Mouse (Mus musculus) frontal cortex, adult (tissue): ENCODE measurements around the gene Stard8.
A peak's percentile ranks its signal among the peaks of the same experiment; 100 is the strongest.

ENCODE experiments used
- ATAC-seq: cut with Nextera tagmentation; 2 replicates; pipeline ENCODE4 v1.9.2; 2017; ENCODE audit warnings: mild to moderate bottlenecking, moderate library complexity, mixed read lengths; ENCODE audit not compliant: low TSS enrichment

The Stard8 gene

DNA sequence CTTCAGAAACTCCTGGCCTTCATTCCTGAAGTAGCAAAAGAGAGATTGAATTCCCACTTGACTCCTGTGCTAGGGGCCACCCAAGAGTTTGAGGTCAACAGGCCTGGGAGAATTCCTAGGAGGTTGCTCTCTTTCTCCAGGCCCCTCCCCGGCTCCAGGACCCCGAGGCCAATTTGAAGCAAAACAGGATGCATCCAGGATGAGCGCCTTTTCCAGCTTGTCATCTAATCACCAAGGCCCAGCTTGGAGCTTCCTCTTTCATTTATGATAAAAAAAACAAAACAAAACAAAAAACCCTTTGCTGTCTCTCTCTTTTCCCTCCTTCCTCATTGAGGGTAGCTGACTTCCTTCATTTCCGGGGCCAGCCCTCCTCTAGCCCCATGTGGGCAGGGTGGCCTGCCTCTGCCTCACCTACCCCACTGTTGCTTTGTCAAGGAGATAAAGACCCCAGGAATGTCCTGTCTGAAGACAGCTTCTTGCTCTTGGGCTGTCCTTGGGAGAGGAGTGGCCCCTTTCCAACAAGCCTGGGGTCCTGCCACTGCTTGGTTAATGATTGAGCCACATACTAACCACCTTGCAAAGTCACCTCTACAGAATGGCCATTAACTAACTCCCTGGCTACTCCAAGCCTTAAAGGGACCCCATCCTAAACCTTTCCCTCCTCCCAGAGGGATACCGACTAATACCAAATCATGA lies 43.5 kb downstream of the Stard8 start:
- no peak for ATAC-seq

DNA sequence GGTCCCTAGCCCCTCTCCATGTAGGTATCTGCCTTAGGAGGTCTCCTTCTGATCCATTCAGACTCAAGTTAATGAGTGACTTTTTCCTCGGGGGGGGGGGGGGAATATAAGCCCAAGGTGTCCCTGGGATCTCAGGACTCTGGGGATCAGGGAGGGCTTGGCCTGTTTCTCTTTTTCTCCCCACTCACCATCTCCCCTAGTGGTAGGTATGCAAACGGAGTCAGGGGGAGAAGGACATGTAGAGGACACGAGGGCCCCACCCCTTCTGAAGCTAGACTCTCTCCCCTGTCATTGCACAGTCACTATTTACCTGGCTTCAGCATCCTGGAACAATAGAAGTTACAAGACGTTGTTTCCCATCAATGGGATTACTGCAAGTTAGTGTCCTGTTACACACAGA lies 45.1 kb downstream of the Stard8 start:
- ATAC-seq: no peak

DNA sequence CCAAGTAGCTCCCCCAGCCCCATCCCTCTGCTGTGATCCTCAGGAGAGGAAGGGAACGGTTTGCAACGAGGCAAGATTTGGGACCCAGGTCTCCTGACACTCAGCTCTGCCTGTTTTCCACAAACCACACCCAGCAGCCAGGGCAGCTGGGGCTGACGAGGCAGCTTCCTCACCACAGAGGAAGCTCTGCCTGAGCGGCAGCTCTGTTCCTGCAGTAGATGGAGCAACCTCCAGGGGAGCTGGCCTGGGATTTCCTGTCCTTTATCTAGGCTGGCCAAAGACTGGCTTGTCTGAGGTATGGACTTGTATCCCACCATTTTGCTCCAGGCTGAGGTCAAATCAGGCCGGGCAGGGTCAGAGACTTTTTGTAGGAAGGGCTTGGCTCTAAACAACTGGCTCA lies 46.2 kb downstream of the Stard8 start:
- peak; percentile 45 for ATAC-seq

DNA sequence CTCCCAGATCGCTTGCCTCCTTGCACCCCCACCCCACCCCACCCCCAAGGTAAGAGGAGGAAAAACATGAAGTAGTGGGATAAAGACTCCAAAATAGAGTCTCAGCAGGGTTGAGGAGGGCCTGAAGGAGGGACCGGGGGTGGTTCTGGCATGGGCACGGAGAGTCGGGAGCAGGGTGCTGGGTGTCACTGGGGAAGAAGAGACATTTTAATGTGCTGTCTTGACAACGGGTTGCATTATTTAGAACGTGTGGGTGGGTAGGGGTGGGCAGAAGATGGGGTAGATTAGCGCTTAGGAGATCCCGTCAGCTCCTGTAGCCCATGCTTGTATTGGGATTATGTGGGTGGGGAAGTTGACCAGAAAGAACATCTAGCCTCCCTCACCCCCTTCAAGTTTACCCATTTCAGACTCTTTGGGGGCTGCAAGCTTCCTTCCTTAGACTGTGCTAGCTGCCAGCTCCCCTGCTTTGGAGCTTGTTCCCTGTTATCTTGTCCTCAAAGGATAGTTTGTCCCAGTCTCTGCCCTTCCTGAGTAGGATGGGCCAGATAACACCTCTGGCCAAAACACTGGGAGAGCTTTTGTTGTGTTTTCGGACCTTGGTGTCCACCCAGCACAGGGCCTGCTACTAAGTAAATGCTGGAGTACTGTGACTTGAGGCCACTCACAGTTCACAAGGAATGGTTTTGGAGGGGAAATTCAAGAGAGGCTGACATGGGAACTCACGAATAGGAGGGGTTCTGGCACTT lies 47.9 kb downstream of the Stard8 start:
- ATAC-seq: peak; percentile 51

DNA sequence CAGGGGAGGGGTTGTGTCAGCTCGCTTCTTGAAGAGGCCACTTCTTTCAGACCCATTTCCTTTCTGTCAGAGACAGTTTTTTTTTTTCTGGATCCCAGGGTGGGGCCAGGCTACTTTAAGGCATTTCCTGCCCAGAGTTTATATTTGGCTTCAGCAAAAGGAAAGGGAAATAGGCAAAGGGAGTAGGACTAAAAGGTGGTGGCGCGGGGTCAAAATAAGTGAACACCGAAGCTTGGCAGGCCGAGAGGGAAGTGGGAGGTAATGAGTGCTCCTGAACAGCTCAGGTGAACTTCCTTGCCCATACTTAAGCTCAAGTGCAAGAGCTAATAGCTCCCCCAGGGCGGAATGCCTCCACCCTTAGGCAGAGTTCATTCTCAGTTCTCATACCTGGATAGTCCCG lies 49.2 kb downstream of the Stard8 start:
- ATAC-seq: no peak

DNA sequence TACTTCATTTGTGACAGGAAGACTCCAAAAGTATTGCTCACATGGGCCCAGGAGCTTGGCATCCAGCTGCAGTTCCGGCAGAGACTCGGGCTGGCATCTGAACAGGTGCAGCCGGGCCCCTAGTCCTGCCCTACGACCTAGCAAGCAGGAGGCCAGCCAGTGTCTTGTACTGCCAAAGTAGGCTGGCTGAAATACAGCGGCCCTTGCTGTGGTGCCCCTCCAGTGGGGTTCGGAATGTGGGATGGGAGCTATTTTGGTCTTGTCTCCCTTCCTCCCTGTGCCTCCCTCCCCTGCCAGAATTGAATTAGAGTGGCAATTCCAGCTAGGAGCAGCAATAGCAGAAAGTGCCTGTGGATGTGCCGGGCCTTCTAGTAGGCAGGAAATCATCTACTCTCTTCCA lies 51.5 kb downstream of the Stard8 start:
- ATAC-seq: peak; percentile 66

DNA sequence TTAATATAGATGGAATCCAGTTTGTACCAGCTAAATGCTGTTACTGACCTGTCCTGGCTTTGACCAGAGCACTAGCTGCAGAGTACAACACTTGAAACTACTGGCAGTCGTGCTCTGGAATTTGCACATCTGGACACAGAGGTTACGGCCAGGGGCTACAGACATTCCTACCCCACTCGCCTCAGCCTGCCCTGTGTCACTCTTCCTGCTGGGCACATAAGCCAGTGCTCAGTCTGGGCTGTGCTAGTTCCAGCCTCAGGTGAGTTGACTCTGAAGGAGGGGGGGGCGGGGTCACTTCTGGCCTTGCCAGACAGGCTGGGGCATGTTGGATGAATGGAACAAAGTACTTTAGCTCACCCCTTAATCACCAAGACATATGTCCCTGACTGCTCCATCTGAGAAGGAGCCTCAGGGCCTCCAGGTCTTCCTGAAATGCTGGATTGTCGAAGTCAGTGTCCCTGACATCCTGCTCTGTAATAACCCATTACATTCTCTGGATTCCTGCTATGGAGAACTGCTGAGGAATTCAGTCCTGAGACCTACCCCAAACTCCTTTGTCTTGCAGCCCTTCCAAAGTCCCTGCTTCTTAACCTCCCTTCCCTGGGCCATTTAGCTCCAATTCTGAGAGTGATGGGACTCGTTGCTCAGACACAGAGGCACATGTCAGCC lies 54.9 kb downstream of the Stard8 start:
- ATAC-seq: no peak

DNA sequence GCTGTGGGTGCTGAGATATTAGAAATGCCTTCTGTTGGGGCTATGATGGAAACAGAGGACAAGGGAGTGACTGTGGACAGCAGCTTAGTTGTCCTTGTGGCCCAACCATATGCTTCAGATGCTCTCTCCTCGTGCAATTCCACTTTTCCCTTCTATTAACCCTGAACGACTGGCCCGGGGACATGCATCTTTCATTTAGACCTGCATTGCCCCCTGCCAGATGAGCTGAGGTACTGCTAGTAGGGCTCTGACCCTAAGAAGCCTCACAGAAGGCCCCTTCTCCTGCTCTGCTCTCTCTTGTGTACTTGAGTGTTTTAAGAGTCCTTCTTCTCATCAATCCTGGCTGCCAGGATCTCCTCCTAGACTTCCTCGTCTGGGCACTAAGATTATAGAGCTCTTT lies 56.1 kb downstream of the Stard8 start:
- no peak for ATAC-seq

DNA sequence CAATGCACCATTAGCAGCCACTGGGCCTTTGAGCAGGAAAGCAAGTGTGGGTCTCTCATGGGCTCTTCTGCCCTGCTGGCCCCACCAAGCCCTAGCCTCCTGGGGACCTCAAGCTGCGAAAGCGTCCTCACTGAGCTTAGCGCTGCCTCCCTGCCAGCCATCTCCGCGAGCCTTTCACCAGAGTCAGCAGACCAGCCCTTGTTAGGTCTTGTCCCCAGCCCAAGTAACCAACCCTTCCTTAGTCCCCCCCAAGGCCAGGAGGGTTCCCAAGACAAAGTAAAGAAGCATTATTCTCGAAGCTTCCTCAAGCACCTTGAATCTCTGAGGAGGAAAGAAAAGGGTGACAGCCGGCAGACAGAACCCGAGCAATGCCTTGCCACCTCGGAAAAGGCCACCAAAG lies 62.5 kb downstream of the Stard8 start:
- ATAC-seq: no peak

DNA sequence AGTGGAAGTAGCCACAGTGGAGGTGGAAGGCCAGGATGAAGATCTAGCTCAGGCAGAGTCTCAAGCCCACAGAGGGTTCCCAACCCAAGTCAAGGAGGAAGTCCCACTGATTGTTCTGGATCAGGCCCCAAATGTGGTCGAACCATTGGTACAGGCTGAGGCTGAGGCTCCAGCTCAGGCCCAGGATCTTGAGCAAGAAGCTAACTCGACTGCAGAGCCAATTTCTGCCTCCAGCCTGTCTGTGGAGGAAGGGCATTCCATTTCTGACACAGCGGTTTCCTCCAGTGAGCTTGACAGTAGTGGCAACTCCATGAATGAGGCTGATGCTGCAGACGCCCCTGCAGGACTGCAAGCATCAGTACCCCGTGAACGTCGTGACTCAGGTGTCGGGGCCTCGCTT lies 63.5 kb downstream of the Stard8 start:
- ATAC-seq: peak; percentile 47

DNA sequence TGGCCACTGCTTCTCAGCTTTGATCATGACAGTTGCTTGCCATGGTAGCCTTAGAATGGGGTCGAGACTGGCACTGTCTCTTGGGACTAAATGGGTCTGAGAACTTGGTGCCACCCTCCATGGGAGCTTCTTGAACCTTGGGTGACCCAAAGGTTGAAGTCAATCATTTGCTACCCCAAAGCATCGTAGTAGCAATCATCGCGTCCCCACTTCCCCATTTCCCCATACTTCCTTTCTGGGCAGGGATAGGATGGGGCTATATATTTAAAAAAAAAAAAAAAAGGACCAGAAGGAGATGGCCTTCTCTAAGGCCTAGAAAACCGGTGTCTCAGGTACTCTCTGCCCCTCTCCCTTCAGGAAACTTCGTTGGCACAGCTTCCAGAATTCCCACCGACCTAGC lies 64.2 kb downstream of the Stard8 start:
- ATAC-seq: no peak

DNA sequence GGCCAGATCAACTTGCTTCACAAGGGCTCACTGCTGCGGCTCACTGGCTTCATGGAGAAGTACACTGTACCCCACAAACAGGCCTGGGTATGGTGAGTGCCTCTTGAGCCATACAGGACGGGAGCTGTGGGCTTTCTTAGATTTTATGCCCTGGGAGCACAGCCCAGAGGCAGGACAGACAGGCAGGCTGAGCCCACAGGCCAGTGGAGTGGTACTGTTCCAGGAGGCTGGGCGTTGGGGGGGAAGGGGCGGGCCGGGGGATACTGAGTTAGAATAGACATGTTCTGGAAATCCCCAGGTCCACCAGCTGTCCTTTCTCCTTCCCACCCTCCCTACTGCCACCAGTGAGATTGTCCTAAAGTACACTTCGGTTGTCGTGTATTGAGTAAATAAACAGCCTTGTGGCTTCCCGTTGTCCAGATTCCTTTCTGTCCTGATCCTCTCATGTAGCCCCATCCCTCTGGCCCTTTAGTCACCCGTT lies 64.7 kb downstream of the Stard8 start:
- ATAC-seq: no peak

DNA sequence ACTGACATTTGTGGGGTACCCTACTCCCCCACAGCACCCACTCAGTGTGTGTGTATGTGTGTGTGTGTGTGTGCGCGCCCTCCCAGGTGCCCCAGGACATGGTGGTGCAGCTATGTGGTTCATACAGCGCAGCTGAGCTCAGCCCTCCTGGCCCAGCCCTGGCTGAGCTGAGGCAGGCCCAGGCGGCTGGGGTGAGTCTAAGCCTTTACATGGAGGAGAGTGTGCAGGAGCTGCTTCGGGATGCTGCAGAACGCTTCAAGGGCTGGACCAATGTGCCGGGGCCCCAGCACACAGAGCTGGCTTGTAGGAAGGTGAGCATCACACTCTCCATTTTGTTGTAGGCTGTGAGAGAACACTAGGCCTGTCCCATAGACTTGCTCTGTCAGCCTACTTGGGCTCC lies 68.1 kb downstream of the Stard8 start:
- ATAC-seq: no peak

DNA sequence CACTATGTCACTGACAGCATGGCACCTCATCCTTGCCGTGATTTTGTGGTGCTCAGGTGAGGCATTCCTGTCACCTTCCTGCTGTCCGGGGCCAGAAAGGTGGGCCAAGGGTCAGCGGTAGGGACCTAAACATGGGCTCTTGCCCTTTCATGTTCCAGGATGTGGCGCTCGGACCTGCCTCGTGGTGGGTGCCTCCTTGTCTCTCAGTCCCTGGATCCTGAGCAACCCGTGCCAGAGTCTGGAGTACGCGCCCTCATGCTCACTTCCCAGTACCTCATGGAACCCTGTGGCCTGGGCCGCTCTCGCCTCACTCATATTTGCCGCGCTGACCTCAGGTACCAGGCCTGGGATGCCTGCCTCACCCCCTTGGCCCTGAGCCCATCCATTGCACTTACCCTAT lies 69.5 kb downstream of the Stard8 start:
- ATAC-seq: no peak

DNA sequence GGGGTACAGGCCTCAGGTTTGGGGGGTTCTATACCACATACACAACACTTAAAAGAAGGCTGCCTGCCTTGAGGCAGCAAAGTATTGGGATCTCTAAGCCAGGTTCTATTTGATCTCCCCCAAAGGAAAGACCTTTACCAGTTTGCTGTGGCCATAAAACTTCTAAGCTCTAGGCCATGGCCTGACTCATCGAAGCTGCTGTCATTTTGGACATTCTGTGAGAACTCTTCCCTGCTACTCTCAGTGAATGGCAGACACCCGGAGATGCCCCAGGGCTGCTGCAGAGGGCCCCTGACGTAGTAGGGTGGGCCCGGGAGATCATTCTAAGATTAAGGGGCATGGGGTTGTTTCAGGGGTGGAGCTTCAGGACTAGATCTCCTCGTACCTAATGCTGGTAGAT lies 72.1 kb downstream of the Stard8 start:
- no peak for ATAC-seq

DNA sequence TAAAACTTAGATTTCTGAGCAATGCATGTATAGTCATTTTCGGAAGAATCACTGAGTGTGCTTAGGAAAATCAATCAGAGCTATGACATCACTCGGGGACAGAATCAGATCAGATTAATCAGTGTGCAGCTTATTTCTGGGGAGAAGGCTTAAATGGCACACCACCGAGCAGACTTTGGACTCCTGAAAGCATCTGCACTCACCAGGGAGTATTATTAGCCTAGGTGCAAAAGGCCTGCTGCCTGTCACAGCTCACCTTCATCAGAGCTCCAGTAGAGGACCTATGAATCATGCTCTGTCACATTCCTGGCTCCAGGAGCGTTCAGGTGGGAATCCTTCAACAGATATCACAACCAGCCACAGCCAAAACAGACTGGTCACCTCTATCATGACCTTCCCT lies 73.4 kb downstream of the Stard8 start:
- ATAC-seq: no peak

DNA sequence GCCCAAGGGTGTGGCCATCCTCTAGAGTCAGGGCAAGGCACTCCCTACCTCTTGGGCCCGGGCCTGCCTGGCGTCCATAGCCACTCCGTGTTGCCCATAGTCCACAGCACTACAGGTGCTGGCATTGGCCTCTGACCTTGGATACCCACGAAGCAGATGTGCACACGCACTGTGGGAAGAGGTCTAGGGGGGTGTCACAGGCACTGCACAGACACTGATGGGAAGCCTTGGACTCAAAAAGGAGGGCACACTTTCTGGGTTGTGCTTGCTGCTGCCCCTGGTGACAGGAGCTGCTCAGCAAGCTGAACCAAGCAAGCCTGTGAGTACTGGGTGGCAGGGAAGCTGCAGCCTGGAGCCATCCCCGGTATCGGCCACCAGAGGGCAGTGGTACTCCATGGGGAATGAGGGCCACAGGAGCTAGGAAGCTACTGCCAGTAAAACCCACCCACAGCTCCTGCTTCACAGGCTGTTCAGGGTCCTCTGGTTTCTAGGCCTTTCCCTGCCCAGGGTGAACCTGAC lies 75.4 kb downstream of the Stard8 start:
- ATAC-seq: peak; percentile 96

DNA sequence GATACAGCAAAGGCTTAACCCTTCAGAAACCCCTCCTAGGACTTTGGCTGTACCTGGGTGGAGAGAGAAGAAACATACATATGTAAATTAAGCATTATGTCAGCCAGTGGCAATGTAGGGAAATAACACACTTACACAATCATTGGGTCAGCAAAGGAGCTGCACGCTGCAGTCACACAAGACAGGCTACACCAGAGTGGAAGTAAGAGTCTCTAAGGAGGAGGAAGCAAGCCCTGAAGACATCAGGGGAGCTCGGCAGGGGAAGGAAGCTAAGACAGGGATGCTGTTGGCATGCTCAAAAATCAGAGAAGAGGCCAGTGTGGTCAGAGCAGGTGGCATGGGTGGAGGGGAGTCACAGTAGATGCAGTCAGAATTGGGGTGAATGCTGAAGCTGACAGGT lies 89.7 kb downstream of the Stard8 start:
- no peak for ATAC-seq

DNA sequence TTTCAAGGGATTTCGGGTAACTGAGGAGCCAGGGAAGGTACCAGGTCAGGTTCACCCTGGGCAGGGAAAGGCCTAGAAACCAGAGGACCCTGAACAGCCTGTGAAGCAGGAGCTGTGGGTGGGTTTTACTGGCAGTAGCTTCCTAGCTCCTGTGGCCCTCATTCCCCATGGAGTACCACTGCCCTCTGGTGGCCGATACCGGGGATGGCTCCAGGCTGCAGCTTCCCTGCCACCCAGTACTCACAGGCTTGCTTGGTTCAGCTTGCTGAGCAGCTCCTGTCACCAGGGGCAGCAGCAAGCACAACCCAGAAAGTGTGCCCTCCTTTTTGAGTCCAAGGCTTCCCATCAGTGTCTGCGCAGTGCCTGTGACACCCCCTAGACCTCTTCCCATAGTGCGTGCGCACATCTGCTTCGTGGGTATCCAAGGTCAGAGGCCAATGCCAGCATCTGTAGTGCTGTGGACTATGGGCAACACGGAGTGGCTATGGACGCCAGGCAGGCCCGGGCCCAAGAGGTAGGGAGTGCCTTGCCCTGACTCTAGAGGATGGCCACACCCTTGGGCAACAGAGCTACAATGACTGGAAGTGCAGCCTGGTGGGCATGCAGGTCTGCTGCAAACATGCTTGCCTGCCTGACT lies 108.2 kb downstream of the Stard8 start:
- peak; percentile 99 for ATAC-seq

DNA sequence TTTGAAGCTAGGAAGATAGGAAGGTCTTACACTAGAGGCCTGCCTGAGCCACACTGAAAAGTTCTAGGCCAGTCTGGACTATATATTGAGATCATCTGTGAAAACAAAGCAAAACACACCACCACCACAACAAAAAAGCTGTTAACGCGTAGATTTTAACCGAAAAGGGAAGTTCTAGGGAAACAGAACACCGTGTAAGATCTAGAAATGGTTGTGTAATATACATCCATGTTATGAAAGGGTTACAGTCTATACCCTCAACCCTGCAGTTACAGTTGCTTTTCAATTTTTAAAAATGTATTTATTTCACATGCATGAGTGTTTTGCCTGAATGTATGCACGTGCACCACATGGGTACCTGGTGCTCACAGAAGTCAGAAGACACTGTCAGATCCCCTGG lies 116.5 kb downstream of the Stard8 start:
- no peak for ATAC-seq
